Mouse (Mus musculus) megakaryocyte, adult 5-6 weeks (primary cell): ENCODE data around the gene Mrm2. TPM values are rescaled to one million over a fixed set of nuclear protein-coding genes. Genes with fewer than 3 reads are reported as not detected.
"Not testable (repeated sequence)": the region's sequence is repeated elsewhere in the genome, so short reads cannot be mapped to it uniquely, and the experiment has no call there.

Experiments
- ATAC-seq: 2 replicates; pipeline ENCODE4 v1.8.0; 2016; ENCODE audit warnings: mild to moderate bottlenecking, inconsistent platforms; ENCODE audit not compliant: poor library complexity, severe bottlenecking
- total RNA-seq, 2 experiments: library from RNA; stranded (forward) in 1 of 2; stranded (reverse) in 1 of 2; fragments of 153-499, 151-499 nt in 1 of 2; fragments of 221-1000, 200-1000 nt in 1 of 2; gene quantifications; 2 replicates each; pipeline versions ENCODE4 v1.2.3 to v1.2.4; 2015 to 2017

Mrm2 gene
- total RNA-seq (2015) (1.7 and 5.5 TPM in 2 replicates), total RNA-seq (2017) (2.4 and 4.0 TPM in 2 replicates)

DNA sequence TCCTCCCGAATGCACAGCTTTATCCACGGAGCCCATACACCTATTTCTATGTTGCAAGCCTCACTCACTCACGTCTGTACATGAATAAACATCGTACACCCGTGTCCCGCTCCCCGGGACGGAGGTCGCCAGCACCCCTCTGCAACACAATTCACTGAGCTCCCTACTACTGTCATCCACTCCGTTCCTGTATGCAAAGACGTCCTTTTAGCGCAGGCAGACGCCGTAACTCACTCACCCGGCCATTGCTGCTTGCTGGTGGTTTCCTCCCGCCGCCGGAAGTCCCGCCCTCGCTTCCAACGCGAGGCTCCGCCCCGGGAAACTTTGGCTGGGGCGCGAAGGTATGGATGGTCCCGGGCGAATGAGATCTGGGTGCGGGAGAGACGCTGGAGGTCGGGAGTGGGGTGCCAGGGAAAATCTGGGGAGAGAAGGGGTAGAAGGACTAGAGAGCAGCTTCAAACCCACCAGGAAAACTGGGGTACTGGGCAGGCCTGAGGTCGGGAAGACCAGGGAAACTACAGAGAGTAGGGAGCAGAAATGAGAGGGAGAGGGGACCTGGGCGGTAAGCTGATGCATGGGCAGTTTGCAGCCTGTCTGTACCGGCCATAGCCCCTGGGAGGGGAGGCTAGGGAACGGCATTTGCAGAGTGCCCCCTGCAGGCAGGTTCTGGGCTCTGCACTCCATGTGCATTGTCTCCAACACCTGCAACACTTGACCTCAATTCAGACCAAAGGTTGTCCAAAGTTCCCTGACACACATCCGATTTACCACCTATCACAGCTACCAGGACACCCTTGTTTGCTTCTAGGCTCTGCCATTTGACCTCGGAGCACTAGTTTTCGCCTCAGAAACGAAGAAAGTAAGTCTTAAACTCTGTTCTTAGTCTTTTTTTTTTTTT is at the start of gene Mrm2:
Gene Mrm2, minus strand, starts transcription at position 284 of the 898 bp plus-strand sequence.
- peak; percentile 97 for ATAC-seq

DNA sequence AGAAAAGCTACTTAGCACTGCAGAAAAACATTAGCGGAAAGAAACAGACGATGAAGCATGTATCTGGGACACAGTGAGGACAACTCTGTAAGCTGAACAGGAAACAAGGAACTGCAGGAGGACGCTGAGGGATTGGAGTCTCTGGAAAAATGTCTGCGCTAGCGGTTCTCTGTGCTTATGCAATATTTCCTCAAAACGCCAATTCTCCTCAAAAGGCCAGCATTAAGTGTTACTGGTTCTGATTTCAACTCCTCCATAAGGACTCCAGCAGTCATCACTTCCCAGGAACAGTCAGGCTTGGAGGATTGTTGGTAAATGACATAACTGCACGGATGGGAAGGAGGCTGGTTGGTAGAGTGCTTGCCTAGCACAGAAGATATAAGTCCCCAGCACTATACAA is 49.5 kb upstream of the Mrm2 start:
- ATAC-seq: no peak

GRCm38 (mm10) chr5:140379299-140379698 is 47.6 kb upstream of the Mrm2 start:
- ATAC-seq: peak; percentile 86

DNA sequence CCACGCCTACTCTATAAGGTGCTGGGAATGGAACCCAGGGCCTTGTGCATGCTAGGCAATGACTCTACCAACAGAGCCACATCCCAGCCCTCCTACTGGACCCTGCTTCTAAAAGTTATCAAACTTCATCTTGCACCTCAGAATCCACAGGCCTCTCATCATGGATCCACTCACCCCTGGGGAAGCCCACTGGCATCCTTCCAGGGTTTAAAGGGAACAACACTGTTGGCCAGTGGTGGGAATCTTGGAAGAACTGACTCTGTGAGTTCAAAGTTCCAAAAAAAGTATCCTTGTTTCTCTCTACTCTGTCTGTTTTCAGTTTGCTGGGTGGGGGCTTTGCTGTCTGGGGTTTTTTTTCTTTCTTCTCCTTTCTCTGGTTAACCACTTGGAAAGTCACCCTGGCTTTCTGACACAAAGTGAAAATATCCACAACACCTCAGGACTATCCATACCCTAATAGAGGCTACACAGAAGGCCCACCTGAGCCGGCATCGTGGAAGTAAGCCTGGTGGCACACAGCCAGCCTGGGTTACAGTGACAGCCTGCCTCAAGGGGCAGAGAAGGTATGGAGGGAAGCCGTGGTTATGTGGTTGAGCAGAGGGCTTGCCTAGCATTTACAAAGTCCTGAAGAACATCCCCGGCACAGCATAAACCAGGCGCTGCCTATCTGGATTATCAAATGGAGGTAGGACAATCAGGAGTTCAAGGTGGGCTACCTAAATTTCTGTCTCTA is 46.6 kb upstream of the Mrm2 start:
- no peak for ATAC-seq

- no peak for ATAC-seq
These were observed 43.6 kb upstream of the Mrm2 start for GRCm38 (mm10) chr5:140375249-140375829.

GRCm38 (mm10) chr5:140374226-140374625 is 42.5 kb upstream of the Mrm2 start:
- ATAC-seq: no peak

DNA sequence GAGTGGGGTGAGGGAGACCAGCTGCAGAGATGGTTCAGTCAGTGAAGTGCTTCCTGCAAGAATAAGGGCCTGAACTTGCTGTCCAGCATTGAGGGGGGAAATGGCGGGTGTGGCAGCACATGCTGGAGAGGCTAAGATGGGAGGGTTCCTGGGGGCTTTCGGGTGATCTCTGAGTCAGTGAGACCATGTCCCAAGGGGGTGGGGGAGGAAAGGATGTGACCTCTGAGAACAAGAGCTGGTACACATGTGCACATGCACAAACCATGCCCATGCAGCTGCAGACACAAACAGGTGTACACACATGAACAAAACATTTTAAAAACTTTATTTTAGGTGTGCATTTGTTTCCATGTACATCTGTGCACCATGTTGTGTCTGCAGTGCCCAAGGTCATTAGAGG is 42.0 kb upstream of the Mrm2 start:
- no peak for ATAC-seq

DNA sequence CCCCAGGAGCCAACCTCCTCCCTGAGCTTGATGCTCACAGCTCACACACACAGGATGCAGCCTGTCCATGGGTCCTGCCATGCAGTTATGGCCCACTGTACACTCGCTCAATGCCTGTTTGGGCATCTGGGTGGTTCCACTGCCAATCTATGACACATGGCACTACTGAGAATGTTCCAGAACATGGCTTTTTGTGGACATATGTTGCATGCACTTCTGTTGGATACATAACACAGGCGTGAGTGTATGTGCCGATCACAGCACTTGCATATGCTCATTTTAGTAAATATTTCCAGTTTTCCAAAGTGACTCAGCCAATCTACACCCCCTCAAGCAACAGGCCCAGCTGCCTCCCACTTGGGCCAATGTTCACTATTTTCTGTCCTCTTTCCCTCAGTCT is 40.0 kb upstream of the Mrm2 start:
- no peak for ATAC-seq

GRCm38 (mm10) chr5:140370446-140371254 is 39.0 kb upstream of the Mrm2 start:
- no peak for ATAC-seq

GRCm38 (mm10) chr5:140369466-140369865 is 37.8 kb upstream of the Mrm2 start:
- ATAC-seq: no peak

DNA sequence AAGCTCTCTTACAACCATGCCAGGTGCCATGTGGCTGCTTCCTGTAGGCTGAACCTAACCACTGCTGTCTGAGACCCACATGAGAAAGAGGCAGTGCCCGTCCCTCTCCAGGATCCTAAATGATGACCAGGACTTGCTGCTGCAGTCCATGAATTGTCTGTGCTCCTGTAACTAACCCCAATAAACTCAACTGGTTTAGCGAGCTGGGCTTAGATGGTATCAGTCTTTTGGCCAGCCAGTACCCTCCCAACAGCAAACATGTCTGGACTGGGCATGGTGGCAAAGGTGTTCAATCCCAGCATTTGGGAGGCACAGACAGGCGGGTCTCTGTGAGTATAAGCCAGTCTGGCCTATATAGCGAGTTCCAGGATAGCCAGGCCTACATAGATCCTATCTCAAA is 37.2 kb upstream of the Mrm2 start:
- no peak for ATAC-seq

- not testable (repeated sequence) for ATAC-seq
These were observed 36.4 kb upstream of the Mrm2 start for GRCm38 (mm10) chr5:140368126-140368525.

DNA sequence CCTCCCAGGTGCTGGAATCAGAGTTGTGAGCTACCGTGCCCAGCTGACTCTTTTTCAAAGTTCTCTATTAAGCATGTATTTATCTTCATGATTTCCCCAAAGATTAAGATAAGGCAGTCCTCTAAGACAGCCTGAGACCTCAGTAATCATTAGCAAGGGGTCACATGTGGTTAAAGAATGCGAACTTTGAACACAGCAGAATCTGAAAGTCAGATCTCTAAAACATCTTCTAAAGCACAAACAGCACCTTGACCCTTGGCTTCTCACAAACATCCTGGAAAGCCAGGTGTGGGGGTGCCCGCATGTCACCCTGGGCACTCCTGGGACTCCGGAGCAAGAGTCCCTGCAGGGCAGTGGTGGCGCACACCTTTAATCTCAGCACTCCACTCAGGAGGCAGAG is 32.7 kb upstream of the Mrm2 start:
- no peak for ATAC-seq

DNA sequence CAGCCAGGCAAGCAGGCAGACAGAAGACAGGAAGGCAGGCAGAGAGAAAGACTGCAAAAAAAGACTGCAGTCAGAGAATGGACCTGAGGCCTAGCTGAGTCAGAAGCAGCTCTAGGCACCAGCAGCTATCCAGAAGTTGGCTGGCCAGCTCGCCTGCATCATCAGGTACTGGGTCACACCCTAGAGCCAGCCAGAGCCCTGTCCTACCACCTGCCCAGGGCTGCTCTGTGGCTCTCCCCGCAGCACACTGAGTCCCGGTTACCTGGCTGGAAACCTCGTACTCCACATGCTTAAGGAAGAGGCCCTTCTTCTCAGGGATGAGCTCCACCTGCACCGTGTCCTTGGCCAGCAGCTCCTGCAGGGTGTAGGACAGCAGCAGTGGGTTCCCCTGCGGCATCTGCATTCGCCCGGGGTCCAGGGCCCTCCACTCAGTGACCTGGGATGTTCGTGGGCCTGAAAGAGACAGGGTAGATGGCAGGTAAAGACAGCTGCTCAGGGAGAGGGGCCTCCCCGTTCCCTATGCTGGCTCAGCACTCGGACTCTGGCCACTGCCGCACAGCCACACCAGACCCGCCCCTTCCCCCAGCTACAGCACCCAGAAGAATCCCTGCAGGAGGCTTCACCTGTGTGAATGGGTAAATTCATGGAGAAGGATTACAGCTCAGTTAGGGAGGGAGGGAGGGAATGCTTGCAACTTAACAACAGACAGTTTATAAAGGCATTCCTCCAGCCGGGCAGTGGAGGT is 28.4 kb upstream of the Mrm2 start:
- no peak for ATAC-seq

GRCm38 (mm10) chr5:140357466-140357865 is 25.8 kb upstream of the Mrm2 start:
- ATAC-seq: no peak

- no peak for ATAC-seq
These were observed 24.2 kb upstream of the Mrm2 start for GRCm38 (mm10) chr5:140355934-140356333.

DNA sequence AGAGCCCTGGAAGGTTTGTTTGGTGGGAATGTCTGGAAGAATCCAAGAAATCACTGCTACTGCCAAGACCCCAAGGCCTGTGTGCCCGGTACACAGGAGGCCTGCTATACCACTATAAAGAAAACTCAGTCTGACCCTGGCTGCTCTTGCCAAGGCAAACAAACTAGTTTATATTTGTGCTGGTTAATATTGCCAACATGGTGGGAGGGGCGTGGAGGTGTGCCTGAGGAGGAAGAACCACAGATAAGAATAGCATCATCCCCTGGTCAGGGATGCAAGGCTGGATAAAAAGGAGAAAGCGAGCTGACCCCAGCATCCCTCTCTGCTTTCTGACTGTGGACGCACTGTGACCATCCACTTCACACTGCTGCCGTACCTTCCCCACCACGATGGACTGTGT is 20.7 kb upstream of the Mrm2 start:
- ATAC-seq: no peak

- ATAC-seq: no peak
These were observed 19.2 kb upstream of the Mrm2 start for GRCm38 (mm10) chr5:140350731-140351497.

DNA sequence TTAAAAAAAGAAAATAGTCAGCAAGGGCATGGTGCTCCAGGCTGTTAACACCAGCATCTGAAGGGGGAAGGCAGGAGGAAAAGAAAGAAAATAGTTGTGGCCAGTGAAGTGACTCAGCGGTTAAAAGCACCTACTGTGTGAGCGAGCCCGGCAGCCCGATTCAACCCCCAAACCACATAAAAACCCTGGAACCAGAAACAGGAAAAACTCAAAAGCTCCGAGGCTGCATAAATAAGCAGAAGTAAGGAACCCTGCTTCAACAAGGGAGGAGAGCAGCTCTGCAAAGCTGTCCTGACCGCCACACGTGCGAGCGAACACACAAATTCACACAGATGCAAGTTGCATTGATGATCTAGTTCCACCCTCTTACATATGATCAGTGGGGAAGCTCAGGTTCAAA is 18.2 kb upstream of the Mrm2 start:
- ATAC-seq: peak; percentile 61
